Mouse (Mus musculus) MEL (cell line): ENCODE measurements around the gene Yju2. TPM values are rescaled to one million over a fixed set of nuclear protein-coding genes. Genes with fewer than 3 reads are reported as not detected.
A peak's percentile ranks its signal among the peaks of the same experiment; 100 is the strongest.

ENCODE experiments used
- DNase-seq: peaks from one replicate; pipeline ENCODE4 v3.0.0; 2011; ENCODE audit warnings: low read depth, low spot score
- H3K27ac ChIP-seq: 2 replicates; pipeline ENCODE4 v1.5.1; 2012; ENCODE audit warnings: low read depth, mild to moderate bottlenecking, control low read depth, low read length, moderate library complexity; ENCODE audit not compliant: control insufficient read depth
- H3K27me3 ChIP-seq, 2 experiments: fragments of 150-350 bp in 1 of 2; sonication (generic) in 1 of 2; 2 replicates each; pipeline ENCODE4 v1.6.1; 2012; ENCODE audit warnings: low read length in 2 of 2, mild to moderate bottlenecking in 2 of 2, improper control_type of control experiment in 1 of 2, moderate library complexity in 1 of 2; ENCODE audit not compliant: insufficient read depth in 2 of 2, control insufficient read depth in 1 of 2
- H3K36me3 ChIP-seq, 2 experiments: 2 replicates each; pipeline ENCODE4 v1.6.1; 2012 to 2014; ENCODE audit warnings: low read length in 2 of 2, improper control_type of control experiment in 1 of 2, inconsistent platforms in 1 of 2, mild to moderate bottlenecking in 1 of 2; ENCODE audit not compliant: insufficient read depth in 2 of 2, control insufficient read depth in 1 of 2
- H3K4me1 ChIP-seq, 2 experiments: fragments of 150-350 bp in 1 of 2; sonication (generic) in 1 of 2; 2 replicates each; pipeline ENCODE4 v1.6.1; 2012; ENCODE audit warnings: low read length in 2 of 2, improper control_type of control experiment in 1 of 2, mild to moderate bottlenecking in 1 of 2; ENCODE audit not compliant: insufficient read depth in 2 of 2, control insufficient read depth in 1 of 2
- H3K4me3 ChIP-seq, 2 experiments: fragments of 150-350 bp in 1 of 2; sonication (generic) in 1 of 2; 2 replicates each; pipeline ENCODE4 v1.5.1; 2012; ENCODE audit warnings: low read depth in 2 of 2, low read length in 2 of 2, mild to moderate bottlenecking in 2 of 2, moderate library complexity in 2 of 2, control low read depth in 1 of 2, improper control_type of control experiment in 1 of 2; ENCODE audit not compliant: control insufficient read depth in 1 of 2, insufficient read depth in 1 of 2
- H3K79me2 ChIP-seq: 2 replicates; pipeline ENCODE4 v1.6.1; 2012; ENCODE audit warnings: mild to moderate bottlenecking, low read length, moderate library complexity; ENCODE audit not compliant: control insufficient read depth, poor library complexity, insufficient read depth
- H3K9ac ChIP-seq: 2 replicates; pipeline ENCODE4 v1.6.1; 2012; ENCODE audit warnings: low read depth, mild to moderate bottlenecking, control low read depth, low read length, moderate library complexity; ENCODE audit not compliant: control insufficient read depth, poor library complexity, severe bottlenecking
- H3K9me3 ChIP-seq: fragments of 150-350 bp; sonication (generic); replicated peaks from 2 replicates; pipeline ENCODE4 v1.6.1; 2012; ENCODE audit warnings: mild to moderate bottlenecking, low read length, improper control_type of control experiment, moderate library complexity; ENCODE audit not compliant: insufficient read depth
- BHLHE40 ChIP-seq: IDR thresholded peaks from 2 replicates; pipeline ENCODE4 v1.6.1; 2012; ENCODE audit warnings: low read depth, mild to moderate bottlenecking, inconsistent platforms, low read length, improper control_type of control experiment, borderline replicate concordance
- CHD1 ChIP-seq: IDR thresholded peaks from 2 replicates; pipeline ENCODE4 v1.6.1; 2012; ENCODE audit warnings: low read depth, mild to moderate bottlenecking, inconsistent platforms, low read length, improper control_type of control experiment
- E2F4 ChIP-seq: IDR thresholded peaks from 2 replicates; pipeline ENCODE4 v1.6.1; 2011; ENCODE audit warnings: low read depth, low read length, improper control_type of control experiment, borderline replicate concordance
- ETS1 ChIP-seq: IDR thresholded peaks from 2 replicates; pipeline ENCODE4 v1.6.1; 2012; ENCODE audit warnings: low read depth, mild to moderate bottlenecking, inconsistent platforms, low read length, improper control_type of control experiment, moderate library complexity
- GABPA ChIP-seq: IDR thresholded peaks from 2 replicates; pipeline ENCODE4 v1.6.1; 2012; ENCODE audit warnings: low read depth, mild to moderate bottlenecking, inconsistent platforms, low read length, improper control_type of control experiment, moderate library complexity
- GATA1 ChIP-seq: IDR thresholded peaks from 2 replicates; pipeline ENCODE4 v1.6.1; 2011; ENCODE audit warnings: low read depth, low read length, improper control_type of control experiment
- HCFC1 ChIP-seq: IDR thresholded peaks from 2 replicates; pipeline ENCODE4 v1.6.1; 2012; ENCODE audit warnings: low read depth, mild to moderate bottlenecking, inconsistent platforms, low read length, improper control_type of control experiment, moderate library complexity
- JUND ChIP-seq: IDR thresholded peaks from 2 replicates; pipeline ENCODE4 v1.6.1; 2011; ENCODE audit warnings: low read depth, mild to moderate bottlenecking, improper control_type of control experiment, low read length
- KAT2A ChIP-seq: conservative IDR thresholded peaks from 2 replicates; pipeline ENCODE4 v1.6.1; 2012; ENCODE audit warnings: low read depth, low read length, improper control_type of control experiment, inconsistent platforms
- MAX ChIP-seq: IDR thresholded peaks from 2 replicates; pipeline ENCODE4 v1.6.1; 2011; ENCODE audit warnings: low read length, improper control_type of control experiment
- MAZ ChIP-seq: IDR thresholded peaks from 2 replicates; pipeline ENCODE4 v1.6.1; 2012; ENCODE audit warnings: low read depth, mild to moderate bottlenecking, inconsistent platforms, low read length, improper control_type of control experiment
- MXI1 ChIP-seq: IDR thresholded peaks from 2 replicates; pipeline ENCODE4 v1.6.1; 2011; ENCODE audit warnings: mild to moderate bottlenecking, low read depth, low read length, improper control_type of control experiment
- NRF1 ChIP-seq: IDR thresholded peaks from 2 replicates; pipeline ENCODE4 v1.6.1; 2014; ENCODE audit warnings: low read depth, mild to moderate bottlenecking, inconsistent platforms, low read length, improper control_type of control experiment, moderate library complexity; ENCODE audit not compliant: poor library complexity, insufficient read depth, severe bottlenecking
- POLR2A ChIP-seq, 2 experiments: IDR thresholded peaks; 2 replicates each; pipeline ENCODE4 v1.6.1; 2011 to 2012; ENCODE audit warnings: low read length in 2 of 2, mild to moderate bottlenecking in 2 of 2, control low read depth in 1 of 2, improper control_type of control experiment in 1 of 2, low read depth in 1 of 2, moderate library complexity in 1 of 2; ENCODE audit not compliant: control insufficient read depth in 1 of 2, insufficient read depth in 1 of 2, poor library complexity in 1 of 2
- POLR2AphosphoS2 ChIP-seq: IDR thresholded peaks from 2 replicates; pipeline ENCODE4 v1.6.1; 2011; ENCODE audit warnings: low read length, improper control_type of control experiment
- RAD21 ChIP-seq: IDR thresholded peaks from 2 replicates; pipeline ENCODE4 v1.6.1; 2011; ENCODE audit warnings: mild to moderate bottlenecking, low read depth, low read length, improper control_type of control experiment
- RCOR1 ChIP-seq: IDR thresholded peaks from 2 replicates; pipeline ENCODE4 v1.6.1; 2012; ENCODE audit warnings: low read depth, mild to moderate bottlenecking, inconsistent platforms, low read length, improper control_type of control experiment
- SIN3A ChIP-seq: IDR thresholded peaks from 2 replicates; pipeline ENCODE4 v1.6.1; 2012; ENCODE audit warnings: low read length, improper control_type of control experiment, inconsistent platforms
- TAL1 ChIP-seq: IDR thresholded peaks from 2 replicates; pipeline ENCODE4 v1.6.1; 2012; ENCODE audit warnings: mild to moderate bottlenecking, inconsistent platforms, low read length, moderate library complexity, mixed read lengths
- TBP ChIP-seq: IDR thresholded peaks from 2 replicates; pipeline ENCODE4 v1.8.0; 2011; ENCODE audit warnings: low read depth, low read length, improper control_type of control experiment
- TCF12 ChIP-seq: IDR thresholded peaks from 2 replicates; pipeline ENCODE4 v1.6.1; 2014; ENCODE audit warnings: low read depth, mild to moderate bottlenecking, inconsistent platforms, low read length, improper control_type of control experiment, moderate library complexity
- UBTF ChIP-seq: IDR thresholded peaks from 2 replicates; pipeline ENCODE4 v1.6.1; 2012; ENCODE audit warnings: low read depth, mild to moderate bottlenecking, inconsistent platforms, low read length, improper control_type of control experiment, moderate library complexity, borderline replicate concordance; ENCODE audit not compliant: insufficient read depth
- USF1 ChIP-seq: IDR thresholded peaks from 2 replicates; pipeline ENCODE4 v1.6.1; 2014; ENCODE audit warnings: low read depth, mild to moderate bottlenecking, inconsistent platforms, low read length, improper control_type of control experiment, moderate library complexity
- ZKSCAN1 ChIP-seq: IDR thresholded peaks from 2 replicates; pipeline ENCODE4 v1.6.1; 2012; ENCODE audit warnings: low read depth, mild to moderate bottlenecking, inconsistent platforms, low read length, improper control_type of control experiment, moderate library complexity
- ZNF384 ChIP-seq: IDR thresholded peaks from 2 replicates; pipeline ENCODE4 v1.6.1; 2012; ENCODE audit warnings: low read depth, mild to moderate bottlenecking, inconsistent platforms, low read length, improper control_type of control experiment
- polyA plus RNA-seq, 2 experiments: library from polyadenylated mRNA; stranded (reverse) in 1 of 2; unstranded in 1 of 2; fragments of >175 nt in 1 of 2; fragments of >200 nt in 1 of 2; gene quantifications; 2 replicates each; pipeline versions ENCODE4 v1.2.1 to v1.2.4; 2012; ENCODE audit warnings: low replicate concordance in 2 of 2, low read depth in 1 of 2; ENCODE audit not compliant: insufficient read length in 2 of 2, insufficient read depth in 1 of 2, missing spikeins in 1 of 2
- total RNA-seq: library from RNA; depleted of rRNA; stranded (reverse); fragments of 300-350 nt; gene quantifications from 2 replicates; pipeline ENCODE4 v1.2.3, GENCODE M21; 2012

The Yju2 gene
- total and polyA plus RNA-seq, 3 experiments: 18.6 to 91.8 (median 25.2) TPM

- H3K4me1 ChIP-seq: peaks cover 0 to 17% of the 10 kb centered on the region in 2 experiments; a peak in 2 of 4 replicates
- H3K27me3 ChIP-seq: no peaks in the 10 kb centered on the region
- peaks cover 0 to 8% of the 10 kb centered on the region in 2 experiments; a peak in 2 of 4 replicates for H3K36me3 ChIP-seq
- DNase-seq: peak; percentile 98
- H3K79me2 ChIP-seq: no peaks in the 10 kb centered on the region
- peak overlapping the region; percentile 64 to 90 for H3K4me3 ChIP-seq
- TF ChIP-seq ZNF384 (no peak), GABPA (no peak), TCF12 (no peak), TAL1 (no peak), E2F4 (peak; percentile 85), GATA1 (peak; percentile 69), MXI1 (peak; percentile 2; the same call in 1 of the 2 replicates), ZKSCAN1 (no peak), BHLHE40 (no peak), UBTF (no peak), MAZ (no peak), KAT2A (no peak), POLR2A (IDR thresholded peaks at IDR 0.05; ENCODE audit: control insufficient read depth in 1 of 2, insufficient read depth in 1 of 2, low read depth in 1 of 2, low read length in 2 of 2, poor library complexity in 1 of 2) (peak in 1 of 2 experiments; percentile 48; a peak in 2 of 4 replicates), NRF1 (no peak), ETS1 (0 out of 2 replicates have a peak, but pooled peaks have one; percentile 6), POLR2AphosphoS2 (no peak; the same call in 1 of the 2 replicates), RAD21 (no peak), HCFC1 (peak; percentile 70), RCOR1 (no peak), TBP (peak; percentile 75), JUND (no peak), CHD1 (no peak), MAX (peak; percentile 36), SIN3A (no peak; the same call in none of the 2 replicates), USF1 (peak; percentile 80)
- no peaks in the 10 kb centered on the region for H3K9me3 ChIP-seq
- H3K9ac ChIP-seq: peak overlapping the region; percentile 64
- peak overlapping the region; percentile 53 for H3K27ac ChIP-seq
Measured at GRCm38 (mm10) chr17:56008356-56009087, 49.6 kb downstream of the Yju2 start.
